Mouse (Mus musculus) liver, embryonic 11.5 days (tissue): Measurements from ENCODE around the gene Igfbp1. TPM values are rescaled to one million over a fixed set of nuclear protein-coding genes. Genes with fewer than 3 reads are reported as not detected.

ENCODE experiments used
- ATAC-seq: fragments of 200-750 bp; cut with Nextera tagmentation; replicated peaks from 2 replicates; pipeline ENCODE4 v1.8.0; 2017; ENCODE audit warnings: moderate number of reproducible peaks, mild to moderate bottlenecking, moderate TSS enrichment, moderate library complexity; ENCODE audit not compliant: low FRiP score
- DNase-seq: peaks from one replicate; pipeline ENCODE4 v3.0.0-alpha.2; 2017; ENCODE audit warnings: low spot score
- H3K27ac ChIP-seq: fragments of 300-500 bp; sonication (generic); 2 replicates; pipeline ENCODE4 v1.5.1; 2014; ENCODE audit warnings: mild to moderate bottlenecking, low read depth, low read length, control low read depth
- H3K27me3 ChIP-seq: fragments of 300-500 bp; sonication (generic); replicated peaks from 2 replicates; pipeline ENCODE4 v1.6.1; 2014; ENCODE audit warnings: low read length, mixed read lengths; ENCODE audit not compliant: control insufficient read depth, insufficient read depth
- H3K36me3 ChIP-seq: fragments of 300-500 bp; sonication (generic); 2 replicates; pipeline ENCODE4 v1.6.1; 2014; ENCODE audit warnings: mild to moderate bottlenecking, low read length, moderate library complexity, mixed read lengths; ENCODE audit not compliant: control insufficient read depth, insufficient read depth
- H3K4me1 ChIP-seq: fragments of 300-500 bp; sonication (generic); replicated peaks from 2 replicates; pipeline ENCODE4 v1.6.1; 2014; ENCODE audit warnings: low read length, mixed read lengths; ENCODE audit not compliant: control insufficient read depth, insufficient read depth
- H3K4me2 ChIP-seq: fragments of 300-500 bp; sonication (generic); 2 replicates; pipeline ENCODE4 v1.6.1; 2014; ENCODE audit warnings: mild to moderate bottlenecking, control low read depth, moderate library complexity
- H3K4me3 ChIP-seq: fragments of 300-500 bp; sonication (generic); 2 replicates; pipeline ENCODE4 v1.5.1; 2014; ENCODE audit warnings: low read depth, low read length, control low read depth
- H3K9ac ChIP-seq: fragments of 300-500 bp; sonication (generic); 2 replicates; pipeline ENCODE4 v1.6.1; 2014; ENCODE audit warnings: low read depth, low read length, control low read depth
- H3K9me3 ChIP-seq: fragments of 300-500 bp; sonication (generic); 2 replicates; pipeline ENCODE4 v1.6.1; 2016; ENCODE audit warnings: low read length, inconsistent platforms, mixed read lengths; ENCODE audit not compliant: control insufficient read depth
- WGBS: fragments of 180-500 bp; shearing (Covaris S2); extraction: QIAGEN DNeasy Blood & Tissue Kit; methylation state at CpG from one replicate; pipeline ENCODE4 v1.1.7; 2014; 5-methylcytosine and 5-hydroxymethylcytosine counted together
- polyA plus RNA-seq: library from polyadenylated mRNA; unstranded; fragments of >200 nt; fragmentation: Nextera tagmentation; extraction: Ambion mirVana; gene quantifications from 2 replicates; pipeline ENCODE4 v1.2.1, GENCODE M21; 2014

Gene Igfbp1
- polyA plus RNA-seq, 1 experiment from 2014 or later: 49.9 TPM

DNA sequence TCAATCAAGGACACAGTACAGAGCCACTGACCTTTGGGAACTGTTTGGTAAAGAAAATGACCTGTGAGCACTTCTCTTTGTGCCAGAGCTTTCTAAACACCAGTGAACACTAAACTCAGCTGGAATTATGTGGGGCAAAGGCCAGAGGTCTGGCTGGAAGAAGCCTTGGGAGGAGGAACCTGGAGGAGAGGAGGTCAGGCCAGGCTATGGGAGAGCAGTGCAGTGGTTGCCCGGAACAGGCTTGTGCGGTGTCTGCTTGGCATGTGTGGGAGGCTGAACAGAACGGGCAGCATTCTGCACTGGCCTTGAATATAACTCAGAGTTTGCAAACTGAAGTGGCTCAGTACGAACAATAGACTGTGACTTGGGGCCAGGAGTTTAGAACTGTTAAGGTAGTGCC lies 32.4 kb downstream of the Igfbp1 start:
- no peak overlapping the region for H3K4me3 ChIP-seq
- DNase-seq: no peak
- H3K4me2 ChIP-seq: no peak overlapping the region
- no peak overlapping the region for H3K9ac ChIP-seq
- no peak for ATAC-seq
- WGBS: 73% methylated on average over 4 of the region's 4 CpGs
- H3K9me3 ChIP-seq: no peaks in the 10 kb centered on the region
- H3K4me1 ChIP-seq: no peaks in the 10 kb centered on the region
- H3K27ac ChIP-seq: no peak overlapping the region
- no peaks in the 10 kb centered on the region for H3K36me3 ChIP-seq
- no peaks in the 10 kb centered on the region for H3K27me3 ChIP-seq

DNA sequence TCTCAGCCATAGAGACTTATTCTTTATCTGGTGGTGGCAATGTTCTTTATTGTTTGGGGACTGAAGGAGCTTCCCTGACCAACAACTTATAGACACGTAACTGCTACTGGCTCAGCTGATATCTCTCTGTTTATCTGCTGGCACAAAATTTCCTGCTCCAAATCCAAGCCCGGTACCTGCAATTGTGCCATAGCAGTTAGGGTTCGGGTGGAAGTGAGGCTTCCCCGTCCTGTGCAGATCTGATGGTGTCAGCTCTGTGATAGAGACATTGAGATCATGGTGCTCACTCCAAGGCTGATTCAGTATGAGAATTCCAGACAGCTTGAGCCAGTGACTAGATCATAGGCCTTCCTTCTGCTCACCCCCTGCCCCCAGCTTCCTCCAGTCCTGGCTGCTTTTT lies 34.4 kb downstream of the Igfbp1 start:
- no peaks in the 10 kb centered on the region for H3K9me3 ChIP-seq
- DNase-seq: no peak
- no peaks in the 10 kb centered on the region for H3K4me1 ChIP-seq
- no peaks in the 10 kb centered on the region for H3K27me3 ChIP-seq
- H3K27ac ChIP-seq: no peak overlapping the region
- H3K36me3 ChIP-seq: no peaks in the 10 kb centered on the region
- WGBS: 81% methylated on average over 4 of the region's 4 CpGs
- ATAC-seq: no peak
- H3K4me2 ChIP-seq: no peak overlapping the region
- no peak overlapping the region for H3K4me3 ChIP-seq
- H3K9ac ChIP-seq: no peak overlapping the region

GRCm38 (mm10) chr11:7233333-7233732 lies 35.8 kb downstream of the Igfbp1 start:
- Histone ChIP-seq H3K27me3 (no peaks in the 10 kb centered on the region), H3K36me3 (no peaks in the 10 kb centered on the region), H3K9ac (no peak overlapping the region), H3K4me1 (no peaks in the 10 kb centered on the region), H3K4me2 (no peak overlapping the region), H3K9me3 (no peaks in the 10 kb centered on the region), H3K27ac (no peak overlapping the region), H3K4me3 (no peak overlapping the region)
- 63% methylated on average over 2 of the region's 2 CpGs for WGBS
- DNase-seq: no peak
- ATAC-seq: no peak

DNA sequence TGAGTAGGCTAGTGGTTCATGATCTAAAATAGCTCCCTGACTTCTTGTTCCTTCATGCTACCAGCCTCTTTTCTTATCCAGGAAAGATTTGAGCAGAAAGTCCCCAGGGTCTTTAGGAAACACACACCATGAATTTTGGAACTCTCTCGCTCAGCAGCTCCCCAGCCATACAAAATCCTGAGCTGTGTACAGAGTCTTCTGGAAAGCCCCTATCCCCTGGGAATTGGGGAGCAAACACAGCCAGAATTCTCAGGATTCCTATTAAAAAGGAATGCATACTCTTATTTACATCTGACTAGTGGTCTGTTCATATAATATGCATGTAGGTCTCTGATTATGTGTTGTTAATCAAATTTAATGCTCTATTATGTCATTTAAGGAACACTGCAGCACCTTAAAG lies 36.9 kb downstream of the Igfbp1 start:
- Histone ChIP-seq H3K4me3 (no peak overlapping the region), H3K4me2 (no peak overlapping the region), H3K27me3 (no peaks in the 10 kb centered on the region), H3K36me3 (no peaks in the 10 kb centered on the region), H3K27ac (no peak overlapping the region), H3K9me3 (no peaks in the 10 kb centered on the region), H3K9ac (no peak overlapping the region), H3K4me1 (no peaks in the 10 kb centered on the region)
- DNase-seq: no peak
- ATAC-seq: no peak
- WGBS: 68% methylated on average over 1 of the region's 1 CpGs

- Histone ChIP-seq H3K4me2 (no peak overlapping the region), H3K9ac (no peak overlapping the region), H3K4me1 (no peaks in the 10 kb centered on the region), H3K27me3 (no peaks in the 10 kb centered on the region), H3K4me3 (no peak overlapping the region), H3K36me3 (no peaks in the 10 kb centered on the region), H3K27ac (no peak overlapping the region), H3K9me3 (no peaks in the 10 kb centered on the region)
- WGBS: 60% methylated on average over 3 of the region's 3 CpGs
- no peak for DNase-seq
- no peak; the same call in 1 of the 2 replicates for ATAC-seq
Measured at GRCm38 (mm10) chr11:7234981-7235609, 37.5 kb downstream of the Igfbp1 start.

- WGBS: 77% methylated on average over 2 of the region's 2 CpGs
- no peaks in the 10 kb centered on the region for H3K27me3 ChIP-seq
- DNase-seq (no peak), ATAC-seq (no peak)
- no peaks in the 10 kb centered on the region for H3K4me1 ChIP-seq
- no peaks in the 10 kb centered on the region for H3K36me3 ChIP-seq
- H3K9me3 ChIP-seq: no peaks in the 10 kb centered on the region
- H3K27ac ChIP-seq: no peak overlapping the region
- H3K9ac ChIP-seq: no peak overlapping the region
- H3K4me3 ChIP-seq: no peak overlapping the region
- no peak overlapping the region for H3K4me2 ChIP-seq
Measured at GRCm38 (mm10) chr11:7236751-7237150, 39.2 kb downstream of the Igfbp1 start.

DNA sequence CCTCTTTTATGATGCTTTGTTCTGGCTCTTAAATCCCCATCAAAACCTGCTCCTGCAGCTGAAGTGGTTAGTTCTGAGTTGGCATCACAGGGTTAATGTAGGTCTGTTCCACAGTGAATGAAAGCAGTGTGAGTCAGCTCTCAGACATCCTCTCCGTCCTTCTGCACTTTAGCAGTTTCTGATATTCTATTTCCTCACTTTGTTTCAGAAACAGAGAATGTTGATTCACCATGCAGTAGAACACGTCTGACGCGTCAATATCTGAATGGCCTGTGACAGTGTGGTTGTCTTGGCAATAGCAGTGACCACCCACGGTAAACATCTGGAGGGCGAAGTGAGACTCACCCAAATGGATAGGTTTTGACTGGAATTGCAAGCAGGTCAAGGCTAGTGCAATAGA lies 40.1 kb downstream of the Igfbp1 start:
- Histone ChIP-seq H3K4me1 (no peaks in the 10 kb centered on the region), H3K9ac (no peak overlapping the region), H3K36me3 (no peaks in the 10 kb centered on the region), H3K27me3 (no peaks in the 10 kb centered on the region), H3K9me3 (no peaks in the 10 kb centered on the region), H3K4me3 (no peak overlapping the region), H3K27ac (no peak overlapping the region), H3K4me2 (no peak overlapping the region)
- no peak for DNase-seq
- ATAC-seq: no peak
- WGBS: 58% methylated on average over 6 of the region's 6 CpGs

DNA sequence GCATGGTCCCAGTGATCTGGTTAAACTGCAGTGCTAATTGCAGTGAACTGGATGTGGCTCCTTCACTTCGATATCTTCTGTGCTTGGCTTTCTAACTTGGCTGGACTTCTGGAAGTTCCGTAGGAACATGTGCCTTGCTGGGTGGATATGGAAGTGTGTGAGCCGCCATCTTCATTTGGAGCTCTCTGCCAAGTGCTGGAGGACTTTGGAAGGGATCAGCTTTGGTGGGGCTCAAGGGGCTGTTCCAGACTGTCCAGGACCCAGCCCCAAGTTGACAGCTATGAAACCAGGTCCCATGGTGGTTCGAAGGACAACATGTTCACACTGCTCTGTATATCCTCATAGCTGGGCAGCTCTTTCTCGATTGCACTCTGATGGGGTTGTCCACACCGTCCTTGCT lies 41.0 kb downstream of the Igfbp1 start:
- 86% methylated on average over 6 of the region's 6 CpGs for WGBS
- DNase-seq (no peak), ATAC-seq (no peak)
- H3K4me2 ChIP-seq: no peak overlapping the region
- H3K9me3 ChIP-seq: no peaks in the 10 kb centered on the region
- no peaks in the 10 kb centered on the region for H3K4me1 ChIP-seq
- H3K36me3 ChIP-seq: no peaks in the 10 kb centered on the region
- H3K27me3 ChIP-seq: no peaks in the 10 kb centered on the region
- H3K4me3 ChIP-seq: no peak overlapping the region
- H3K27ac ChIP-seq: peak overlapping the region; percentile 19; the same call in 1 of the 2 replicates
- H3K9ac ChIP-seq: no peak overlapping the region

GRCm38 (mm10) chr11:7239041-7239740 lies 41.6 kb downstream of the Igfbp1 start:
- H3K4me3 ChIP-seq: no peak overlapping the region
- no peak overlapping the region for H3K27ac ChIP-seq
- no peak overlapping the region for H3K4me2 ChIP-seq
- WGBS: 61% methylated on average over 4 of the region's 4 CpGs
- H3K9ac ChIP-seq: no peak overlapping the region
- H3K9me3 ChIP-seq: no peaks in the 10 kb centered on the region
- H3K36me3 ChIP-seq: no peaks in the 10 kb centered on the region
- ATAC-seq (no peak), DNase-seq (no peak)
- no peaks in the 10 kb centered on the region for H3K27me3 ChIP-seq
- H3K4me1 ChIP-seq: no peaks in the 10 kb centered on the region
